Mouse (Mus musculus) cerebellum, postnatal 4 days (tissue): Measurements from ENCODE around the gene N4bp1.

Experiments used
- DNase-seq, 2 experiments: peaks; one replicate each; pipeline ENCODE4 v3.0.0; 2022; ENCODE audit warnings: low spot score in 2 of 2, mixed read lengths in 1 of 2

N4bp1 gene

DNA sequence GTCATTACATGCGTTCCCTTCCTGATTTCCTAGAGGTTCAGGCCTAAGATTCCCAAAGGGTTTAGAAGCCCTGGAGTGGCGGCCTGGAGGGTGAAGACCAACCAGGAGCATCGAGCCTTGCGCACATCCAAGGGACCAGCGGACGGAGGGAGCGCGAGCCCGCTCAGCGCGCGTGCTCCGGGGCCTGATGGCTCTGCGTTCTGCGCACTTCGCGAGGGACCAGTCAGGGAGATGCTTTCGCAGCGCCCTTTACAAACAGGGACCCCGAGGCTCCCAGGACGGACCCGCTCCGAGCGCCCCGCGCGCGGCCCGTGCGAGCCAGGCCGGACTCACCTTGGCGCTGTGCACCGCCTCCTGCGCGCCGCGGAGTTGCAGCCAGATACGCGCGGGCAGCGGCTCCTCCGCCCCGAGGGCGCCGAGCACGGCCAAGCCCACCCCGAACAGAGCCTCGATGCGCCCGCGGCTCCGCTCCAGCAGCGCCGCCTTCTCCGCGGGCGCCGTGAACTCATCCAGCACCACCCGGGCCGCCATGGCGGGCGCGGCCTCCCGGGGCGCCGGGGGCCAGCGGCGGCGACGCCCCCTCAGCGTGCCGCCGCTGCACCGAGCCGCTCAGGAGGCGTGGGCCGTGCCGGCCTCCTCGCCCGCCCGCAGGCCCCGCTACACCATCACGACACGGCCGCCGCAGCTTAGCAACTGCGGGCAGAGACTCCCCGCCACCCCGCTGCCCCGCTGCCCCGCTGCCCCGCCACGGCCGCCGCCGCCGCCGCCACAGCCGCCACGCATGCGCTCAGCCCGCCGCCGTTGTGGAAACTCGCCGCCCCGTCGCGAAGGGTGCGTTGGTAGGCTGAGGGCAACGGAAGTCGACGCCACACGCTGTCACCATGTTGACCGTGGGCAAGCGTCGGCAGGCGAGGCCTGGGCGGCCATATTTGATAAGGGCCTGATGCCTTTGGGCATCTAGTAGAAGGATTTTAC, at the start of gene N4bp1:
Gene N4bp1 (minus strand): TSS at position 770 of the 975 bp plus-strand sequence.
- peak; percentile 81 to 93 for DNase-seq

GRCm38 (mm10) chr8:86934841-86935240, 49.8 kb upstream of the N4bp1 start:
- no peak for DNase-seq

DNA sequence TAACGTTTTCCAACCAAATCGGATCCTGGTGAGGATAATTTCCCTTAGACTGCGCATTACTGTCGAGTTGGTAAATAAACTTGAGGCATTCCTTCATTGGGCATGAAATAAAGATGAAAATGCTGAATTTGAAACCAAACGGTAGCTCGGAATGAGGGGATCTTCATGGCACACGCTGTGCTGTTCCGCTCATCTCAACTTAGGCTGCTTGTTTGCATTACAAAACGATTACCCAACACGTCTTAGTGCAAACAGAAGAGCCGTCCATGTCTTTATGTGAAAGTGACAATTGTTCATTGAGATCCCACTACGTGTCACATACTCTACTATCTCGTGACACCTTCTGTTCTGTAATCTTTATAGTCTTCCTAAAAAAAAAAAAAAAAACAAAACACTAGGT, 49.3 kb upstream of the N4bp1 start:
- no peak for DNase-seq

DNA sequence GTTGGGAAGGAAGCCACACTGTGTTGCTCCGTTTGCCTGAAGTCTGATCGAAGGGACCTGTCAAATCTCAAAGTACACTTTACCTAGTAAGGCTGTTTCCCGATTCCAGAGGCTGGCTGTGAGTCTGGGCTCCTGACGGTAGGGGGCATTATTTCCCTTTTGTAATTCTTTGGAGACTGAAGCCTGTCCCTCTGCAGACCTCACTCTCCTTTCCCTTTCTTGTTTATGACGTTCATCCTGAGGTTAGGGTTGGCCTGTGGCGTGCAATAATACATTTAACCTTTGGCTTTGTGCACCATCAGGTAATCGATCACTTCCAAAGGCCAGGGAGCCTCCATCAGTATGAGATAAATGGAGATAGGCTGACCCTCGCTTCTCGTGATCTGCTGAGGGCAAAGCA, 48.8 kb upstream of the N4bp1 start:
- peak in 1 of 2 experiments; percentile 70 for DNase-seq

DNA sequence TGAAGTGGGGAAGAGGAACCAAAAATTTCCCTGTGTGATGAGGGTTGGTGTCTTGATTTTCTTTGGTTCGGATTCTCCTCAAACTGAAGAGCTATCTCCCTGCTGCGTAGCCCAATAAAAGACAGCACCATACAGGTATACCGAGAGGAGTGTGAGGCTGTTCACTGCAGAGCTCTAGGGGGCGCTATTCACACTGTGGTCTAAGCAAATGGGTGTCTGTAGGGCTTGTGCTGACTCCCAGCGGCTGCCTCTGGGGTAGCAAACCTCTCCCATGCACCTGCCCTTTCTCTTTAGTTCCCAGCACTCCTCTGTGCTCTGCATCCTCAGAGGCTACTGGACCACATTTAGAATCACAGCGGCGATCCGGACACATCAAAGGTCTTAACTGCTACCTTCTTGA, 41.2 kb upstream of the N4bp1 start:
- DNase-seq = peak in 1 of 2 experiments; percentile 10

- DNase-seq = no peak
Observed at GRCm38 (mm10) chr8:86923219-86923835, 38.3 kb upstream of the N4bp1 start.

DNA sequence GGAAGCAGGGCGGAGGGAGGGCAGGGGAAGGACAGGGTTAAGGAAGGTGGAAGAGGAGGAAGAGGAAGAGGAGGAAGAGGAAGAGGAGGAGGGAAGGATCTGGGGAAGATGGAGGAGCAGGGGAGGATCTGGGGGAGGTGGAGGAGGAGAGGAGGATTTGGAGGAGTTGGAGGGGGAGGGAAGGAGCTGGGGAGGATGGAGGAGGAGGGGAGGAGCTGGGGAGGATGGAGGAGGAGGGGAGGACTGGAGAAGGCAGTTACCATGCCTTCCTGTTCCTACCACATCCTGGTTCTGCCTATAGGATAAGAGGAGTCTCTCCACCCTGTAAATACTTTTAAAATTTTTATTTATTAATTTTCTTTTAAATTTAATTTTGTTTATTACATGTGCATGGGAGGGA, 37.6 kb upstream of the N4bp1 start:
- no peak for DNase-seq

DNA sequence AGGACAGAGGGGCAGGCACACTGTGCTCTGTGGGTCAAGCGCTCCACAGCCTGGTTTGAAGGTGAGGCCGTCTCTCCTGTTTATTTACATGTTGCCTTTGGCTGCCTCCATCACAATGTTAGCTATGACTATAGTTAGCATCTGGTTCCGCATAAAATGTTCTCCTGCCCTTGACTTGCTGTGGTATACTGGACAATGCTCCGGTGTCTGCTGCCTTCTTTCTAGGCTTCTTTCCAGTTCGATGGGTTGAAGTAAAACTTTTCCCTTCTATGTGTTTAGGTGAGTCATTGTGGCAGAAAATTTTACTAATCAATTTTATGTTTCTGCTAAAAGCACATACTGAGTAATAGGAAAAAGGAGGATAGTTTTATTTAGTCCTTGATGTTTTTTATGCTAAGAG, 37.1 kb upstream of the N4bp1 start:
- no peak for DNase-seq

DNA sequence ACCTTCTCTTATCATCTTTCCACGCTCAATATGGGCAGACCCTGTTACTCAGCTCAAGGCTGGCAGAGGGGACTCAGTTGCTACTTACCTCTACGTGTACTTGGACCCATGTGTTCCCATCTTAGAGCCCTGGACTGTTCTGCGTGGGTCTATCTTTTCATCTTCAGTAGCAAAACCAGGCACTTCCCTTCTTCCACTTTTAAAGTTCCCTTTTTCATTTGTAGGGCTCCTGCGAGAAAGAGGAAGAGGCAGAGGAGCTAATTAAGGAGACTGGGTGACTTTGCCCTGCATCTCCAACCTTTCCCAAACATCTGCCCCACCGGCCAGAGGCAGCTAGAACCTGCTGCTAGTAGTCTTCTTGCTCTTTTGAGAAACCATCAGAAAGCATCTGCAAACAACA, 35.9 kb upstream of the N4bp1 start:
- no peak for DNase-seq

GRCm38 (mm10) chr8:86920455-86920854, 35.4 kb upstream of the N4bp1 start:
- no peak for DNase-seq

DNA sequence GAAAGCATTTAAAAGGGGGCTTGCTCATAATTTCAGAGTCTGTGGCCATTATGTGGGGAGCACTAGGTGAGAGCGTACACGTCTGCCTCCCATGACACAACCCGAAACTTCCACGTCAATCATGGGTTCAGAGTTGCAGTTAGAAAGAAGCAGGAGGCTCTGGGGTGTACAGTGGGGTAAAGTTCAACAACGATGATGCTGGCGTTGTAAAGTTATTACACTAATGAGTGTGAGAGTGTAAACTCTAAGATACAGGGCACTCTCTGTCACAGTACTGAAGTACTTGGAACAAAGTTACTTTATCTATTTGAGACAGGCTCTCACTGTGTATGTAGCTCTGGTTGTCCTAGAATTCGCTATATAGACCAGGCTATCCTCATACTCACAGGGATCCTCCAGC, 35.0 kb upstream of the N4bp1 start:
- no peak for DNase-seq

DNA sequence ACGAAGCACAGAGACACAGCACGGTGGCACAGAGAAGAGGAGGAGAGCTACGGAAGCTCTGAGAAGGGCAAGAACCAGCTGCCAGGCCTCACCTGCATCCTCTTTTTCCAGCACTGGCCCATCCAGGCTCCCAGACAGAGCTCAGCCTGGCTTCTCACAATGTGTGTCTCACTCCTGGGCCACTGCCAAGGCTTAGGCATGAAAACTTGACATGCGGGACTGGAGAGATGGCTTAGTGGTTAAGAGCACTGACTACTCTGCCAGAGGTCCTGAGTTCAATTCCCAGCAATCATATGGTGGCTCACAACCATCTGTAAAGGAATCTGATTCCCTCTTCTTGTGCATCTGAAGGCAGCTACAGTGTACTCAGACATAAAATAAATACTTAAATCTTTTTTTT, 34.2 kb upstream of the N4bp1 start:
- no peak for DNase-seq

DNA sequence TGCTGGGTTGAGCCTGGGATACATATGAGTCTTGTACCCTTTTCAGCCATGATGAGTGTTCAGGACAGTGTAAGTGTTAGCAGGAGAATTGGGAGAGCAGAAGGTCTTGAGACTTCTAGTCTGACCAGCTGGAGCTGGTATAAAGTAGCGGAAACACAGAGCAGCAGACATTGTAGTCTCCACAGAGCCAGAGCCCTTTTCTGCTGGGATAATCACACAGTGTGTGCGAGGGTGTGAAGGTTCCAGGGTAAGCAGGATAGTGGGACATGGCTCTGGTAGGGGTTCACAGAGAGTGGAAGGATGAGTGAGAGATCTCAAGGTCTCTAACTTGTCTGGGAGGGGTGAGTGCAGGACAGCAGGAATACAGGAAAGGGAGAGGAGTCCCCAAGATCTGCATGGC, 33.0 kb upstream of the N4bp1 start:
- no peak for DNase-seq

- no peak for DNase-seq
Observed at GRCm38 (mm10) chr8:86917689-86918088, 32.6 kb upstream of the N4bp1 start.

DNA sequence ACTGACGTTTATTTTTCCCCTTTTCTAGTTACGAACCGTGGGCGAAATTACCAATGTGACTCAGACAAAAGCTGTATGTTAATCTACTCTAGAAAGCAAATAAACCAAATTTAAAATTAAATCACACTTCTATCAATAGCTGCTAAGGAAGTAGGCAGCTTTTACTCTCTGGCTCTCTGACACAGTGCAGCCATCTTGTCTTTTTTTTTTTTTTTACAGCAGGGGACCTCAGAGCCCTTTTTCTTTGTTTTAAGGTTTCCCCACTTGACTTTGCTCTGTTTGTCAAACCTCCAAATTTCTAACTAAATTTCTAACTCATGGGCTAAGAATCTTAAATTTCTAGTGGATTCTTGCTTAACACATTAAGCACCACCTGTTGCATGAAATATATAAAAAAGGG, 31.3 kb upstream of the N4bp1 start:
- no peak for DNase-seq

GRCm38 (mm10) chr8:86911136-86911535, 26.1 kb upstream of the N4bp1 start:
- no peak for DNase-seq

DNA sequence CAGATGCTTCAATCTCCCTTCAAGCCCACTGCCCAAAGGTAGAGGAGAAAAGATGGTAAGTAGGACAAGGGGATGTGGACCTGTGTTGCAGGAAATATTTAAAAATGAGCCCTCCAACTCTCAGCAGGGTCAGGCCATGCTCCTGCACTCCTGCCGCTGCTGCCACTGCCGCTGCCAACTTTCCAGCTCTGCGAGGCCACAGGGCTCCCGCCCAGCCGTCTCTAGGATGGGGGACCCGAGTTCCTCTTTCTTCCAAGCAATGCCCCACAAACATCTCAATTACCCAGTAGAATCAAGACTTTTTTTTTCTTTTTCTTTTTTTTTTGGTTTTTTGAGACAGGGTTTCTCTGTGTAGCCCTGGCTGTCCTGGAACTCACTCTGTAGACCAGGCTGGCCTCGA, 25.2 kb upstream of the N4bp1 start:
- DNase-seq = no peak

GRCm38 (mm10) chr8:86908536-86908935, 23.5 kb upstream of the N4bp1 start:
- DNase-seq = peak; percentile 68 to 76

DNA sequence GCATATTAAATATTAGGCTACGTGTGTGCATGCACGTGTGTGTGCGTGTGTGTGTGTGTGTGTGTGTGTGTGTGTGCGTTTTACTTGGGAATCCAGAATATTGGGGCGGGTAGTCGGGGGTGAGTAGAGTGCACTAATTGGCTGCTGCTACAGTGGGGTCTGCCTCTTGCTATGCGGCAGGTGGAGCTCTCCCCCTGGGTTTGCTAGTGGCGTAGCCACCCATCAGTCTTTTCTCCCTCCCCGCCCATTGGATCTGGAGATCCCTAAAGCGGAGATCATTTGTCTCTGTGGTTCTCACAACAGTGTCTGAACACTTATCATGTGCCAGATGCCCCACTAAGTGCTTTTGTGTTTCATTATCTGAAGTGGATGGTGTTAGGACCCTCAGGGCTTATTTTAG, 19.9 kb upstream of the N4bp1 start:
- no peak for DNase-seq

GRCm38 (mm10) chr8:86903104-86903503, 18.0 kb upstream of the N4bp1 start:
- DNase-seq = peak; percentile 78 to 91

- DNase-seq = no peak
Observed at GRCm38 (mm10) chr8:86902656-86903055, 17.6 kb upstream of the N4bp1 start.

DNA sequence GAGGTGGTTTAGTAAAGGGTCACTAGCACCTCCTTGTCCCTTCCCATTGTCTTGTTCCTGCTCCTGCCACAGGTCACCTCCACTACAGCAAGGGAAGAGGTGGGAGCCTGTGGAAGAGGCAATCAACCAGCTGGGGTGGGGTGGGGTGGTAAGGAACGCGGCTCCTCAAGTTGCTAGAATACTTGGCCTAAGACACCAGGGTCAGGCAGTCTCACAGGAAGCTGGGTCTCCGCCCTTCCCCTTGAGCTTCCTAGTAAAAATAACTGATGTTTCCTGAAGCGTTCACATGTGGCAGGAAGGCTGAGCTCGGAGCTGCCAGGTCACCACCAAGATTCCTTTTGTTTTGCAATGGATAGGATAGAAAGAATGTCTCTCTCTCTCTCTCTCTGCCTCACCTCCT, 16.9 kb upstream of the N4bp1 start:
- DNase-seq = no peak
